Mouse (Mus musculus): ENCODE measurements around the gene Btbd35f19. TPM values are rescaled to one million over a fixed set of nuclear protein-coding genes. Genes with fewer than 3 reads are reported as not detected.
"Not testable (repeated sequence)": the region's sequence is repeated elsewhere in the genome, so short reads cannot be mapped to it uniquely, and the experiment has no call there.

The Btbd35f19 gene
- not detected in 2 replicates for polyA plus RNA-seq (2015; fragmentation: Nextera tagmentation; extraction: Ambion mirVana)

DNA sequence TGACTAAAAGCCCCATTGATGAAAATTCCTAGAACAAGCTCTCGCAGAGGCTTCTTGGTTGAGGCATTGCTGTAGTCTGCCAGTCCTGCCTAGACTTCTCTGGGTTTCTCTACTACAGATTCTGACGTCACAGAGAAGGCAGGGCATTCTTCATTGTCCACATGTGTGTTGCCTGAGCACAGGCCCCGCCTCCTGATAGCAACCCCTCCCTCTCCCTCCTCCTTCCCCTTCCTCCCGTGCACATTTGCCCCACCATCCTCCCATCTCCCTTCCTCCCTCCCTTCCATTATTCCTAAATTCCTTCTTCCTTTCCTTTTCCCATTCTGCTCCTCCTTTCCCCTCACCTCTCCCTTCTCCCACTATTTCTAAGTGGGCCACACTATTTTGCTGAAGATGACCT, at the start of gene Btbd35f19:
TSS of gene Btbd35f19 (minus strand) at position 101 of the 400 bp plus-strand sequence.
- not testable (repeated sequence) for H3K36me3 ChIP-seq; H3K4me3 ChIP-seq (replicated peaks); DNase-seq; H3K27ac ChIP-seq; H3K9me3 ChIP-seq (replicated peaks); ATAC-seq (ENCODE audit: low read depth); H3K4me1 ChIP-seq (replicated peaks); H3K9ac ChIP-seq; H3K4me2 ChIP-seq; H3K27me3 ChIP-seq
- no CpG with 5 or more reads among the region's 4 CpGs for WGBS (ENCODE audit: insufficient replicate concordance)

DNA sequence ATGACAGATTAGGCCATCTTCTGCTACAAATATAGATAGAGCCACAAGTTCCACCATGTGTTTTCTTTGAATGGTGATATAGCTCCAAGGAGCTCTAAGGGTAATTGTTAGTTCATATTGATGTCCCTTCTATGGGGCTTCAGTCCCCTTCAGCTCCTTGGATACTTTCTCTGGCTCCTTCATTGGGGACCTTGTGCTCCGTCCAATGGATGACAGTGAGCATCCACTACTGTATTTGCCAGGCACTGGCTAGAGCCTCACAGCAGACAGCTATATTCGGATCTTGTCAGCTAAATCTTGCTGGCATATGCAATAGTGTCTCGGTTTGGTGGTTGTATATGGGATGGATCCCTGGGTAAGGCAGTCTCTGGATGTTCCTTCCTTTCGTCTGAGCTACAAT, 41.8 kb downstream of the Btbd35f19 start:
- not testable (repeated sequence) for H3K4me3 ChIP-seq (replicated peaks); H3K27ac ChIP-seq; H3K4me1 ChIP-seq (replicated peaks); DNase-seq; H3K9ac ChIP-seq; H3K36me3 ChIP-seq; H3K9me3 ChIP-seq (replicated peaks); H3K27me3 ChIP-seq; ATAC-seq (ENCODE audit: low read depth); H3K4me2 ChIP-seq
- WGBS (ENCODE audit: insufficient replicate concordance) = 63% methylated on average over 2 of the region's 4 CpGs

DNA sequence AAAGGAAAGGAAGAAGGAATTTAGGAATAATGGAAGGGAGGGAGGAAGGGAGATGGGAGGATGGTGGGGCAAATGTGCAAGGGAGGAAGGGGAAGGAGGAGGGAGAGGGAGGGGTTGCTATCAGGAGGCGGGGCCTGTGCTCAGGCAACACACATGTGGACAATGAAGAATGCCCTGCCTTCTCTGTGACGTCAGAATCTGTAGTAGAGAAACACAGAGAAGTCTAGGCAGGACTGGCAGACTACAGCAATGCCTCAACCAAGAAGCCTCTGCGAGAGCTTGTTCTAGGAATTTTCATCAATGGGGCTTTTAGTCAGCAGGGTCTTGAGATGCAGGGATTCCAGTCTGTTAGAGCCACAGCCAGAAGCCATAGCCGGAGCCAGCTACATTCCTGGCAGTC, 47.6 kb downstream of the Btbd35f19 start, which contains the start of gene Btbd35f26:
TSS of gene Btbd35f26 (plus strand) at position 301 of the 400 bp plus-strand sequence.
- H3K36me3 ChIP-seq; H3K27ac ChIP-seq; H3K9me3 ChIP-seq (replicated peaks); H3K9ac ChIP-seq; ATAC-seq (ENCODE audit: low read depth); H3K4me1 ChIP-seq (replicated peaks); DNase-seq; H3K4me2 ChIP-seq; H3K4me3 ChIP-seq (replicated peaks); H3K27me3 ChIP-seq: not testable (repeated sequence)
- WGBS (ENCODE audit: insufficient replicate concordance) = no CpG with 5 or more reads among the region's 4 CpGs

Other genes with a start within 250 kb of the Btbd35f19 start
- gene Spin2f, start 130.0 kb downstream of the Btbd35f19 start, polyA plus RNA-seq (2015; fragmentation: Nextera tagmentation; extraction: Ambion mirVana) = not detected in 2 replicates
- not detected in 2 replicates for gene Btbd35f26, start 47.5 kb downstream of the Btbd35f19 start, polyA plus RNA-seq (2015; fragmentation: Nextera tagmentation; extraction: Ambion mirVana)
- gene Gm21883, start 190.4 kb upstream of the Btbd35f19 start, polyA plus RNA-seq (2015; fragmentation: Nextera tagmentation; extraction: Ambion mirVana) = not detected in 2 replicates
- gene Spin2e, start 235.0 kb upstream of the Btbd35f19 start, polyA plus RNA-seq (2015; fragmentation: Nextera tagmentation; extraction: Ambion mirVana) = not detected in 2 replicates